Mouse (Mus musculus) spleen, postnatal 4 days (tissue): Measurements from ENCODE around the gene Stard3.

ENCODE experiments used
- DNase-seq, 2 experiments: peaks; one replicate each; pipeline ENCODE4 v3.0.0; 2022; ENCODE audit warnings: low spot score in 2 of 2

Stard3 gene

GRCm38 (mm10) chr11:98358161-98359083 is at the start of gene Stard3:
Stard3 (plus strand) TSS chr11:98358368.
- DNase-seq: peak; percentile 91 to 94

GRCm38 (mm10) chr11:98313790-98314323 is 44.3 kb upstream of the Stard3 start:
- peak in 1 of 2 experiments; percentile 76 for DNase-seq

DNA sequence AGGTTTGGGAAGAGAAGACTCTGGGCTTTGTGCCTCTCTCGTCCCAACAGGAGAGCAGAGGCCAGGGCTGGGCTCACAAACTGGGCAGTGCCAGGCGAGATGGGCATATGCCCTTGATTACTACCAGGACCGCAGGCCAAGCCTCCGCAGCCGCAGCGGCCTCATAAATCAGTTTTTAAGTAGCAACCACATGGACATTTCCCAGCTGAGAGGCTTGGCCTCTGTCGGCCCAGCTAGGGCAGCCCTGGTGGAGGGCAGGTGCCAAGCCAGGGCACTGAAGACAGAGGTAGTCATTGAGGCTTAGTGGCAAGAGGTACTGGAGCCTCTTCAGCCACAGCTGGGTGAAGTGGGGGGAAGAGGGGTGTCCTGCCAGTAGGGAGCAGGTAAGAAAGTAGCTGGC is 40.7 kb upstream of the Stard3 start:
- DNase-seq: no peak

DNA sequence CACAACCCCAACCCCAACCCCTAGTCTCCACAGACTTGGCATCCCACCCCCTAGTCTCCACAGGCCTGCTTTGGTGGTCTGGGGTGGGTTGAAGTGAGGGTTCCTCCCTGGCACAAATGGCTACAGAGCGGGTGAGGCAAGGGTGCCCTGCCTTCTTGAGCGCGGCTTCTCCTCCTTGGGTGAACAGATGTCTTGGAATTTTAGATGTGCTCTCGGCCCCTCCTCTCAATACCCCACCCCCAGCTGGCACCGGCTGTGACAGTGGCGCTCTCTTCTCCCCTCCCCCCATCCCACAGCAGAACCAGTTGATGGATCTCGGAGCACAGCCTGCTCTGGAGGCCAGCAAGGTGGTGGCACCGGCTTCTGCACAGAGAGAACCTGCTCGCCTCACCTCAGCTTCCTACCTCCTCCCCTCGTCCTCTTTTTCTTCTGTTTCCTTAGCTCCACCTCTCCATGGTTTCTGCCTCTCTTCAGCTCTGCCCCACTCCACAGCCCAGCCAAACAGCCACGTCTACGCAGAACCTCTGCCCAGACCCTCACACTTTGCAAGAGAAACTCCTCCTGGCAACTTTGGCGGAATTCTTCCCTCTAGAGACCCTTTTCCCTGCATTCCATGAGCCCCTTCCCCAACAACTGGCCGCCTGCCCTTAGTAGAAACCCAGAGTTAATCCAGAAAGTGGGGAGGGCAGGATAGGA is 39.6 kb upstream of the Stard3 start:
- DNase-seq: no peak

DNA sequence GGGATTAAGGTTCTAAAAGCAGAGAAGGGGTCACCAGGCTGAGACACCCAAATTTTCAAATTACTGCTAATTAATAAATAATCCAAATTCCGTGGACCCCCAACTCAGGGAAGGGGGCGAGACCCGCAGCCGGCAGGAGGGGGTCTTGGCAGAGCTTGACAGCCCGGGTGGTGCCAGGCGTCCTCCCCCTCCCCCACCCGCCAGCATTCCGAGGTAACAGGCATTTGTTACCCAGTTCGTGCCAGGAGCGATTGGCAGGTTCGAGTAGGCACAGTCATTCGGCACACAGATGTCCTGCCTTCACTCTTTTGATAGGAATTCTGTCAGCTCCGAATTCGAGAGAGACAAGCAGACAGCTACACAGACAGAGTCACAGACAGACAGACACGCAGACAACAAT is 39.0 kb upstream of the Stard3 start:
- no peak for DNase-seq

DNA sequence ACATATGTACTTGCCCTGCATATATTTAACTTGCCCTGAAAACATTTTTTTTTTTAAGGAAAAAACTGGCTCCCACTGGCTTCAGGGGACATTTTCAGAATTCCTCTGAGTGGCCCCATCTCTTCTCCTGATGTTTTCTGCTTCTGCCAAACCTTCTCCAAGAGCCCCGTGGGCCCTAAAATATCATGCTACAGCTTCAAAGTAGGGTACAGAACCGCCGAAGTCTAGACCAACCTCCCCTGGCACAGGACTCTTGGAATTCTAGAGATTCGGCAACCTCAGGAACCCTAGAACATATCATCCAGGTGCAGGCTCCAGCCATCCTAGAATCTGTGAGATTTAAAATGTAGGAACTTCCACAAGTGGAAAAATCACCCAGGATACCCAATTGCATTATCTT is 38.6 kb upstream of the Stard3 start:
- DNase-seq: no peak

GRCm38 (mm10) chr11:98319944-98320343 is 38.2 kb upstream of the Stard3 start:
- DNase-seq: no peak

DNA sequence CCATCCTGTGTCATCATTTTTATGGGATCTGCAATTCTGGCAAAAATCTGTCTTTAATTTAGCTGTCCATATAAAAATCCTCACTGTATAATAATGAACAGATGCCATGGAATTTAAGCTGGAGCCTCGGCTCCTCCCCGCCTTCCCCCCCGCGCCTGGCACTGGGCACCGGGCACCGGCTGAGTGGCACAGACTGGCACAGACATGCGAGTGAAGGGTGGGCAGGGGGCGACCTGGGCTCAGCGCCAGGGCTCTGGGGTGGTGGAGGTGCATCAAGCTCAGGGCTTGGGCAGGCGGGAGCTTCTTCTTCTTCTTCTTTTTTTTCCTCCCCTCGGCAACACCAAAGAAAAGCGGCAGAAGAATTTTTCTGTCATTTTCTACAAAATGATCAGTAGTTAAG is 37.8 kb upstream of the Stard3 start:
- no peak for DNase-seq

DNA sequence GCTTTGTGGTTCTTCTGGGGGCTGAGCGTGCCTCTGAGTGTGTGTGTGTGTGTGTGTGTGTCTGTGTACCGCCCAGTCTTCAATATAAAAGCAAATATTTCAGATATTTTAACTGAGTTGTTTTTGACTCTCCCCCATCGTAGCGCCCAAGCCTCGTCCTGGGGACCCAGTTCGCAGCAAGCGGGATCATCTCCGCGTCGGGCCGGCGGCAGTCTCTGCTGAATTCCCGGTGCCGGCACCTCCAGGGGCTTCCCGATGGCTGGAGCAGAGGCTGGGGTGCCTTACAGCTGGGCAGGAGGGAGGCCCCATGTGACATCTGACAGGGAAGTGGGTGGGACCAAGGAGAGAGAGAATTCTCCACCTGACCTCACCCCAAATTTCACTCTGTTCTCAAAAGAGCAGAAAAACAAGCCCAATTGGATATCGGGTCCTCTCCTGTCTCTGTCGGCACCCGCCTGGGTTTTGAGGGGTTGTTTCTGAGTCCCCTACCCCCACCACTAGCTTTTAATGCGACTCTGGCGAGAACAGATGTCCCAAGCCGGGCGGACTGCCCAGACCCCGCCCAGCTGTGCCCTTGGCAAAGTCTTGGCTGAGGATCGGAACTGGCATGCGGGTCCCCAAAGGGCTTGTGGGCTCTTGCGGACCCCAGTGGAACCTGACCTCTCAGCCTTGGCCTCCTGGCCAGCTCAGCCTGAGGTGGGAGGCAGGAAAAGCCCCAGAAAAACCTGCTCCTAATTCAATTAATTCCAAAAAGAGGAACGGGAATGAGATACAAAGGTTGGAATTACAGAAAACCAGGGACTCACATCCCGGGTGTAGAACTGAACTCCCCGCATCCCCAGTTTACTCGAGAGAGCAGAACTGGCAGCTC is 37.1 kb upstream of the Stard3 start:
- no peak for DNase-seq

DNA sequence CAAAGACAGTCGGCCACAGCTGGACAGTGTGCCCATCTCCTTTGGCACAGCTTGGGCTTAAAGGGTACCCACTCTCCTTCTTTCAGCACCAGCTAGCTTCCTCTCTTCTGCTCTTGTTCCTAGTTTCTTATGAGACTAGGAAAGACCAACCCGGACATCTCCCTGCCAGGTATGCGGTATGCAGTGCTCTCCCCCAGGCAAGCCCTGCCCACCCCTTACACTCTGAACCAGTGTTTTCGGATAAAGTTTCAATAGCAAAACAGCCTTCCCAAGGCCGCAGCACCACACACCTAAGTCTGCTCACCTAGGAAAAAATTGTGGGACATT is 36.5 kb upstream of the Stard3 start:
- no peak for DNase-seq

GRCm38 (mm10) chr11:98322159-98322558 is 36.0 kb upstream of the Stard3 start:
- no peak for DNase-seq

DNA sequence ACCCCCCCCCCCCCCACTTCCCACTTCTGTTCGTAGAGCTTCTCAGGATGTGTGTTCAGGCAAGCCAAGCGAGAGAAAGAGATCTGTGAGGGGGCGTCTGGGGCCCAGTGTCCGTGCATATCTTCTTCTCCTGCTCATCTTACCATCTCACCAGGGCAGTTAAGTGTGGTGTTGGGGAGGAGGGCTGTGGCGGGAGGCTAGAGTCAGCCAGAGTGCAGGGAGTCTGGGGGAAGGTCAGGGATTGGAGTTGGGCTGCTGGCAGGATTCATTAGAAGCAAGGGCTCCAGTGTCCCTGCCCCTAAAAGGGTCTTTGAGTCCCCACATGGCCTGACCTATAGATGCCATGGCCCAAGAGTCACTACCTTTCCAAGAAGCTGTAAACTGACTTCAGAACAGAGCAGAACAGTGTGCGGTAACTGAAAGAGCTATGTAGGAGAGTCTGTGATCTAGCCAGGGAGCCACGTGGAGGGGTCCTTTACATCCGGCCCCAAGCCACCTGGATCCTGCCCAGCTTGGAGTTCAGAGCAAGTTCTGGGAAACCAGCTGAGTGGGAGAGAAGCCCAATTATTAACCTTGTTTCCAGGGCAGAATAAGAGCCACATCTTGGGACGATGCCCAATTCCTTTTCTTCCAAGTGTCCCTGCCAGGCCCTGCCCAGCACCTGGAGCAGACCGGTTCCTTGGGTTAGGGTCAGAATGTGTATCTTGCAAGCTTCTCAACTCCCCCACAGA is 34.9 kb upstream of the Stard3 start:
- DNase-seq: no peak

DNA sequence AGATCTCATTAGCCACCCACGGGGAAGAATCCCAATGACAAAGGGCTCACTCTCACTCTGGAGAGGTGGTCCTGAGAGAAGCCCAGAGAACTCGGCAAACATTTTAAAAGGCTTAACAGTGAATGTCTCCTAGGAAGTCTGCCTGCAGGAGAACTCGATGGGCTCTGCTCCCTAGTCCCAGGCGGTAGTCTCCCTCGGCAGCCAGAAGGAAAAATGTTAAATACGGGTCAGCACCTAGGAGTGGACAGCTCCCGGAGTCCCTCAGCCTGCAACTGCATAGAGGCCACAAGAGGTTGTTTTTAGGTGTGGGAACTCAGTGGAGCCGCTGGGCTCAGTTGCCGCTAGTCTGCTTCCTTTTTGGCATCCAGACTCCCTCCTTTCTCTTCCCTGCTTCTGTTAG is 34.2 kb upstream of the Stard3 start:
- DNase-seq: no peak

DNA sequence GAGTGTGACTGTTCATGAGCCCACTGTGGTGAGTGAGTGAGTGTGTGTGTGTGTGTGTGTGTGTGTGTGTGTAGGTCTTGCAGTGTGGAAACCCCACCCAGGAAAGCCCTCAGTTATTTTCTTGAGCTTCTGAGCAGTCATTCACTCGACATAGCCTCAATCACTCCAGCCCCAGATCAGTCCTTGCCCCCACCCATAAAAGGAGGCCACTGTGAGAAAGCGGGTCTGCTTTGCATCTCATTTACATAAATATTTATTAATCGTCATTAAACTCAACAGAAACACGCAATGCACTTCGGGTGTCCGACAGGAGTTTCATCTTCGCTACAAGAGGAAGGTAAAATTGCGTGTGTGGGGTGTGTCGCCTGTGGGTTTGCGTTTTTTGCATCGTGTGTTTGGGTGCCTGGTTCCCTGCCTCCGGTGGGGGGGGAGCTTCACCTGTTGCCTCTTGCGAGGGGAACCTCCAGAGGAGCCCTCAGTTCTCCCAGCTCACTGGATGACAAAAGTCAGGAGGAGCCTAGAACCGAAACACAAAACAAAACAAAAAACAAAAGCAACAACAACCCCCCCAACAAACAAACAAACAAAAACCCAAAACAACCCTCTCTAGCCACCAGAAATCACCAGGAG is 32.9 kb upstream of the Stard3 start:
- DNase-seq: no peak

DNA sequence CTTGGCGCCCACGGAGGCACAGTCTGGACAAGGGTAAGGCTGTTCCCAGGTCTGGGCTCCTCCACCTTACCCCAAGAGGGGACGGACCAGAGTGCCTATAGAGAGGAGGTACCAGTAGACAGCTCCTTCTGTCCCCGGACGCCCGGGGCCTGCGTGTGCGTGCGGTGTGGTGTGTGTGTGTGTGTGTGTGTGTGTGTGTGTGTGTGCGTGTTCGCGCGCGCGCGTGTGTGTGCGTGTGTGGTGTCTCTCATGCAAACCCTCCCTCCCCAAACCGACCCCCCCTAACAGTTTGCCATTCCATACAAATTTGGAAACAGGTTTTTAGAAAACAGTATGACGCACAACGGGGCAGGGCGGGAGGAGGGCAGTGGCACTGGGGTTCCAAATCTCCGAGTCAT is 32.3 kb upstream of the Stard3 start:
- no peak for DNase-seq

GRCm38 (mm10) chr11:98326741-98327135 is 31.4 kb upstream of the Stard3 start:
- DNase-seq: no peak

- no peak for DNase-seq
Measured at GRCm38 (mm10) chr11:98327136-98328030, 30.8 kb upstream of the Stard3 start.

DNA sequence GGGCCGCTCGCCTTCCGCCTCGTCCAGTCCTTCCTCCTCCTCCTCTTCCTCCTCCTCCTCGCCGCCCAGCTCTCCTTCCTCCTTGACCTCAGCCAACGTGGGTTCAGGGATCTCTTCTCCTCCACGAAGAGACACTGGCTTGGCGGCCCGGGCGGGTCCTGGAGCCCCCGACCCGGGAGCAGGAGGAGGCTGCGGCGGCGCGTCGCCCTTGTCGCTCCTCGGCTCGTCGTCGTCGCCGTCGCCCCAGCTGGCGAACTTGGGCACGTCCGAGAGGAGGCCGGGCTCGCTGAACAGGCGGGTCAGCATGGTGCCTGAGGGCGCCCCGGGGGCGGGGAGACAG is 30.2 kb upstream of the Stard3 start:
- DNase-seq: no peak

DNA sequence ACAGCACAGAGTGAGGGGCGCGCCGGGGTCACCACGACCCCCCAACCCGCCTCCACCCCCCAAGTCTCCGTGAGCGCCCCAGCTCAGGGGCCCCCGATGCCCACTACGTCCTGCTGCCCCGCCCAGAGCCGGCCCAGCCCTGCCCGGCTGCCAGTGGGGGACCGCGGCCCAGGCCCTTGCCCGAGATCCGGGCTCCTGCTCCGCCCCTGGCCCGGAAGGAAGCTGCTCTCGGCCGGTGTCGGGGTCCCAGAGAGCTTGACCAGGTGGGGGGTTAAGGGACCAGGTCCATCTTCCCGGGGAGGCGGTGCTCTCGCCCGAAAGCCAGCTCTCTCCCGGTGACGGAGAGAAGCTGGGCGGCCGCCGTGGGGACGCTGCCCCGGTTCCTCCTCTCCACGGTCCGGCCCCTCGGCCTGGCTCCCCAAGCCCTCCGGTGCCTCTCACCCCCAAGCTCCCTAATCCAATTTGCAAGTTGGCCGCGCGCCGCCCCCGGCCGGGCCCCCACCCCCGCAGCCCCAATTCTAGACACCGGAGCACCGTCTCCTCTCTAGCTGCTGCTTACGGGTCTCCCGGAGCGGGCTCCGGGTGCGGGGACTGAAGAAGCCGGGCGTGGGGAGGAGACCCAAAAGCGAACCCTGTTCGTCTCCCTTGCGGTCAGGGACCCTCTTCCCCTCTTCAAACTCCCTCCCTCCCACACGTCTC is 29.6 kb upstream of the Stard3 start:
- no peak for DNase-seq
